Mouse (Mus musculus) midbrain, embryonic 12.5 days (tissue): ENCODE measurements around the gene Eddm3b. TPM values are rescaled to one million over a fixed set of nuclear protein-coding genes. Genes with fewer than 3 reads are reported as not detected.
"Not testable (repeated sequence)": the region's sequence is repeated elsewhere in the genome, so short reads cannot be mapped to it uniquely, and the experiment has no call there.

ENCODE experiments used
- ATAC-seq: fragments of 200-750 bp; cut with Nextera tagmentation; 2 replicates; pipeline ENCODE4 v1.8.0; 2017; ENCODE audit warnings: low read depth, moderate TSS enrichment, moderate library complexity; ENCODE audit not compliant: low FRiP score
- H3K27ac ChIP-seq: fragments of 300-500 bp; sonication (generic); replicated peaks from 2 replicates; pipeline ENCODE4 v1.5.1; 2016; ENCODE audit warnings: mild to moderate bottlenecking
- H3K27me3 ChIP-seq: fragments of 300-500 bp; sonication (generic); 2 replicates; pipeline ENCODE4 v1.6.1; 2016; ENCODE audit warnings: mild to moderate bottlenecking
- H3K36me3 ChIP-seq: fragments of 300-500 bp; sonication (generic); 2 replicates; pipeline ENCODE4 v1.6.1; 2016
- H3K4me1 ChIP-seq: fragments of 300-500 bp; sonication (generic); 2 replicates; pipeline ENCODE4 v1.6.1; 2016
- H3K4me2 ChIP-seq: fragments of 300-500 bp; sonication (generic); replicated peaks from 2 replicates; pipeline ENCODE4 v1.6.1; 2016; ENCODE audit warnings: mild to moderate bottlenecking, moderate library complexity
- H3K4me3 ChIP-seq: fragments of 300-500 bp; sonication (generic); 2 replicates; pipeline ENCODE4 v1.5.1; 2016; ENCODE audit warnings: mild to moderate bottlenecking
- H3K9ac ChIP-seq: fragments of 300-500 bp; sonication (generic); replicated peaks from 2 replicates; pipeline ENCODE4 v1.6.1; 2016; ENCODE audit warnings: mild to moderate bottlenecking, moderate library complexity
- H3K9me3 ChIP-seq: fragments of 300-500 bp; sonication (generic); 2 replicates; pipeline ENCODE4 v1.6.1; 2016; ENCODE audit warnings: mild to moderate bottlenecking
- WGBS: fragments of 180-500 bp; shearing (Covaris S2); methylation state at CpG from one replicate; pipeline ENCODE4 v1.1.7; 2016; 5-methylcytosine and 5-hydroxymethylcytosine counted together
- polyA plus RNA-seq: library from polyadenylated mRNA; unstranded; fragments of >200 nt; fragmentation: Nextera tagmentation; extraction: Ambion mirVana; gene quantifications from 2 replicates; pipeline ENCODE4 v1.2.1, GENCODE M21; 2016

Eddm3b gene
- polyA plus RNA-seq, 1 experiment from 2014 or later, result not detected

DNA sequence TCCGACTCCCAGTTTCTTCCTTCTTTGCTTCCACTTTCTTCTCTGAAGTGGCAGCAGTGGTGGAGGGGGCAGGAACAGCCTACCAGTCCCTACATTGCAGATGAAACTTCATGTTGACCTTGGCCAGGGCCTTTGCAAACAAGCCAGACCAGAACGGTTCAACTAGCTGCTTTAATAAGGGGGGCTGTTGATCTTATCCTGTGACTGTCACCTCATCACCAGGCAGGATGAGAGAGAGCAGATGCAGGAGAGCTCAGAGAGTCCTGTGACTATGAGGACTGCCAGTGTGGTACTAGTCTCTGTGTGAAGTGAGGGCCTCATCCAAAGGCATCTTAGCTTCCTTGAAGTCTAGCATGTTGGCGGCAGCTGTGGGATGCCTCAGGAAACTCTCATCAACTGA is 33.8 kb downstream of the Eddm3b start:
- H3K9ac ChIP-seq, result no peak overlapping the region
- H3K4me2 ChIP-seq, result no peak overlapping the region
- no peaks in the 10 kb centered on the region for H3K27me3 ChIP-seq
- H3K27ac ChIP-seq, result no peak overlapping the region
- 70% methylated on average over 3 of the region's 3 CpGs for WGBS
- H3K4me1 ChIP-seq, result peaks cover 6% of the 10 kb centered on the region; the same call in 1 of the 2 replicates
- H3K9me3 ChIP-seq, result no peaks in the 10 kb centered on the region
- no peak overlapping the region for H3K4me3 ChIP-seq
- no peak for ATAC-seq
- H3K36me3 ChIP-seq, result no peaks in the 10 kb centered on the region

DNA sequence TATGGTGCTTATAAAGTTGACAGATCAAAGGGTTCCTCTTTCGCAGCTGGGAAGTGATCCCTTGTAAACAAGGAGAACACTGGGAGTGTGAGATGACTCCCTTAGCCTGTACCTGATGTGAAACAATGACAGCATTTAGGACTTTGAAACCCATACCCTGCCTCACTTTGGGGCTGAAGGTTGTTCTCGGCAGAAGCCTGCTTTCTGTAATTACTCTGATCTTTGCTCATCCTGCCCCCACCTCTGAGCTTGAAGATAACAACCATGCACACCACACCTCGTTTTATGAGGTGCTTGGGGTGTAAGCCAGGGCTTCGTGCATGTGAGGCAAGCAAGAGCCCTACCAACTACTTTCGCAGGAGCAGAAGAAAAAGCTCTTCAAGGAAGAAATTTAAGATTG is 34.9 kb downstream of the Eddm3b start:
- Histone ChIP-seq H3K27me3 (no peaks in the 10 kb centered on the region), H3K4me2 (no peak overlapping the region), H3K4me3 (no peak overlapping the region), H3K36me3 (no peaks in the 10 kb centered on the region), H3K4me1 (peaks cover 6% of the 10 kb centered on the region; the same call in 1 of the 2 replicates), H3K9me3 (no peaks in the 10 kb centered on the region), H3K27ac (no peak overlapping the region), H3K9ac (no peak overlapping the region)
- 74% methylated on average over 5 of the region's 5 CpGs for WGBS
- ATAC-seq, result no peak

DNA sequence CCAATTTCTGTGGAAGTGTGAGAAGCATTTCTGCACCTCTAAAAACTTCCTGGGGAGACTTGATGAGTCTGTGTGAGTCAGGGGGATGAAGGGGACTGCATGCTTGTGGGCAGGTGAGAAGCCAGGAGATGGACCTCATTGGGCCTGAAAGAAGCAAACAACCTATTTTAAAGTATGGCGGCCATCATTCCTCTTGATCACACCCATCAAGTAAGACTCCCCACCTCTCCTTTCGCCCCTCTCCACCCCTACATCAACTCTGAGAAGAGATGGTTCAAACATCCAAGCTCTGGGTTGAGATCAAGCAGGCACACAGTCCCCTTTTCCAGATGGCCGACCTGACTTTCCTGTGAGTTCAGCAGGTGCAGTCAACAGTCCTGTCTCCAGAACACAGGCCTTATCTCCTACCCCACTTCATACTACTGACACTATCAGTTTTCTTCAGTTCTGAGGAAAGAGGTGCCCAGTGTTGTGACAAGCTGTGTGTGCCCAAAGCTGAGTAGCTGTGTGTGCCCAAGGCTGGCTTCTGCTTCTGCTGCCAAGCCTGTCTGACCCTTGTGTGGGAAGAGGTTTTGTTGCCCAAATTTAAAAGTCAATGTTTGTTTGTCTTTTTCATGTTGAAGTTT is 36.1 kb downstream of the Eddm3b start:
- no peak for ATAC-seq
- H3K27me3 ChIP-seq, result no peaks in the 10 kb centered on the region
- 93% methylated on average over 3 of the region's 3 CpGs for WGBS
- no peaks in the 10 kb centered on the region for H3K9me3 ChIP-seq
- no peak overlapping the region for H3K9ac ChIP-seq
- H3K4me3 ChIP-seq, result no peak overlapping the region
- H3K27ac ChIP-seq, result no peak overlapping the region
- H3K4me1 ChIP-seq, result peaks cover 6% of the 10 kb centered on the region; the same call in 1 of the 2 replicates
- no peak overlapping the region for H3K4me2 ChIP-seq
- no peaks in the 10 kb centered on the region for H3K36me3 ChIP-seq

DNA sequence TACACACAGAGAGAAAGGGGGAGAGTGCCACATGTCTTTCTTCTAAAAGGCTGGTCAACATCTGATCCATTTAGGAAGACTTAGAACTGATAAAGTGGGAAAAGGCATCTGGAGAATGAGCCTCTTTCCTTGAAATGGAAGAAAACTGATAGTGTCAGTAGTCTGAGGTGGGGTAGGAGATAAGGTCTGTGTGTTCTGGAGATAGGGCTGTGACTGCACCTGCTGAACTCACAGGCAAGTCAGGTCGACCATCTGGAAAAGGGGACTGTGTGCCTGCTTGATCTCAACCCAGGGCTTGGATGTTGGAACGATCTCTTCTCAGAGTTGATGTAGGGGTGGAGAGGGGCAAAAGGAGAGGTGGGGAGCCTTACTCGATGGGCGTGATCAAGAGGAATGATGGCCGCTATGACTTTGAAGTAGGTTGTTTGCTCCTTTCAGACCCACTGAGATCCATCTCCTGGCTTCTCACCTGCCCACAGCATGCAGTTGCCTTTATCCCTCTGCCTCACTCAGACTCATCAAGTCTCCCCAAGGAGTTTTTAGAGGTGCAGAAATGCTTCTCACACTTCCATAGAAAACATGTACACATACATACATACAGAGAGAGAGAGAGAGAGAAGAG is 38.1 kb downstream of the Eddm3b start:
- no peak for ATAC-seq
- Histone ChIP-seq H3K9me3 (no peaks in the 10 kb centered on the region), H3K27me3 (no peaks in the 10 kb centered on the region), H3K4me1 (no peaks in the 10 kb centered on the region), H3K4me3 (no peak overlapping the region), H3K27ac (no peak overlapping the region), H3K4me2 (no peak overlapping the region), H3K9ac (no peak overlapping the region), H3K36me3 (no peaks in the 10 kb centered on the region)
- 77% methylated on average over 5 of the region's 5 CpGs for WGBS

DNA sequence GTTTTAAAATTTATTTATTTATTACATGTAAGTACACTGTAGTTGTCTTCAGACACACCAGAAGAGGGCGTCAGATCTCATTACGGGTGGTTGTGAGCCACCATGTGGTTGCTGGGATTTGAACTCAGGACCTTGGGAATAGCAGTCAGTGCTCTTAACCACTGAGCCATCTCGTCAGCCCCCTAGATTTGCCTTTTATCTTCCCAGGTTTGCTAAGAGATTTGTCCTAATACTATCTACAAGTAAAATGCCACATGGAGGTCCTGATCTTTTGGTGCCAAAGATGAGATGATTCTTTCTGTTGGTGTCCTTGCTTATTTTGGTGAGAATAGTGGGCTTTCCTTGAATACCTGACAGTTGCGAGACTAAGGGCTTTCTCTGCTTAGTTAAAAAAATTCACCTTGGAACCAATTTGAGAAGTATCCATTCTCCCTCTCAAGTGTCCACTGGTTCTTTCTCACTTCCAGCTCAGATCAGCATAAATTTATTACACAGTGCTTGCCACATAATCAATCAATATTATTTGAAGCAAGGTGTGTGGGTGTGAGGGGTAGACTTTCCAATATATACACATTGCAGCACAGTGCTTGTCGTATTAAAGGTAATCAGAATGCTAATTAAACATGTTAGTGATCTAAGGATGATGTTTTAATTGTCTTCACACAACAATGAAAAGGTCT is 42.0 kb downstream of the Eddm3b start:
- H3K4me1 ChIP-seq, result no peaks in the 10 kb centered on the region
- no peaks in the 10 kb centered on the region for H3K27me3 ChIP-seq
- no peak overlapping the region for H3K9ac ChIP-seq
- no peak overlapping the region for H3K4me3 ChIP-seq
- WGBS, result 88% methylated on average over 5 of the region's 5 CpGs
- ATAC-seq, result no peak
- H3K36me3 ChIP-seq, result no peaks in the 10 kb centered on the region
- H3K4me2 ChIP-seq, result no peak overlapping the region
- H3K9me3 ChIP-seq, result no peaks in the 10 kb centered on the region
- no peak overlapping the region for H3K27ac ChIP-seq

DNA sequence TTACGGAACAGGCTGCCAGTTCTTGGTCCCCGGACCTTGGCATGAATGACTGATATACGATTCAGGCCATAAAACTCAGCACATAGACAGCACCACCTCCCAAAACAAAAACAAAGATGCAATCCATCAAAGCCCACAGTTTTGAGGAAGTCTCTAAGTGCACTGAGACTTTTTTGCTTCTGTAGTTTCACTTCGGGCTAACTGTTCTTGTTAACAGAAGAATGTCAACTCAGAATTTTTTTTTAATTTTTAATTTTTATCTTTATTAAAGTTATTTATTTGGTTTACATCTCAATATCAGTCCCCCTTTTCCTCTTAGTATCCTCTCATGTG is 42.5 kb downstream of the Eddm3b start:
- H3K27me3 ChIP-seq, result no peaks in the 10 kb centered on the region
- 85% methylated on average over 4 of the region's 4 CpGs for WGBS
- no peak overlapping the region for H3K9ac ChIP-seq
- H3K36me3 ChIP-seq, result no peaks in the 10 kb centered on the region
- H3K4me1 ChIP-seq, result no peaks in the 10 kb centered on the region
- no peak for ATAC-seq
- H3K4me2 ChIP-seq, result no peak overlapping the region
- no peak overlapping the region for H3K4me3 ChIP-seq
- H3K27ac ChIP-seq, result no peak overlapping the region
- H3K9me3 ChIP-seq, result no peaks in the 10 kb centered on the region

DNA sequence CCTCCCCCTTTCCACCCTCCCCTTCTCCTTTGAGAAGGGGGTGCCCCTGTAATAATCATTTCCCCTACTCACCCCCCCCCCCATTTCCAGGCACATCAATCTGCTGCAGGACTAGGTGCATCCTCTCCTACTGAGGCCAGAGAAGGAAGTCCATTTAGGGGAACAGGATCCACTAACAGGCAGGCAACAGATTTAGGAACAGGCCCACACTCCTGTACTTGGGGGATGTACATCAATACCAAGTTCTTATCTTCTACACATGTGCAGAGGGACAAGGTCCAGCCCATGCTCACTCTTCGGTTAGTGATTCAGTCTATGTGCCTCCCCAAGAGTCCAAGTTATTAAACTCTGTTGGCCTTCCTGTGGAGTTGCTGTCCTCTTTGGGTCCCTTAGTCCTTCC is 42.8 kb downstream of the Eddm3b start:
- Histone ChIP-seq H3K36me3 (no peaks in the 10 kb centered on the region), H3K9ac (no peak overlapping the region), H3K9me3 (no peaks in the 10 kb centered on the region), H3K4me2 (no peak overlapping the region), H3K27ac (no peak overlapping the region), H3K4me1 (no peaks in the 10 kb centered on the region), H3K27me3 (no peaks in the 10 kb centered on the region), H3K4me3 (no peak overlapping the region)
- 100% methylated on average over 1 of the region's 1 CpGs for WGBS
- no peak for ATAC-seq

DNA sequence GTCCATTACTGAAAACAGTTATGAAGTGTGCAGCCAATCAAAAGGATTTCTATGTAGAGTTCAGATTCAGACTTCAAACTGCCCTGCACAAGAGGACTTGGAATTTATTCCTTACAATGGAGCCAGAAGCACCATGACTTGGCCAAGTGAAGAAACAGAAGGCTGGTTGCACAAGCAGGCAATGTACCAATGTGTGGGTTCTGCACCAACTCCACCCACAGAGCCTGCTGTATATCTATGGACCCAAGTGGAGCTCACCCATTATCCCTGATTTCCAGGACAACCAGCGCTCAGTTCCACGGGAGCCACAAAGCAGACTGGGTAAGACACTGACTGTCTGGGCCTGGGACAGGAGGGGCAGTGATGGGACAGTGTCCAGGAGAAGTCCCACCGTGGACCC is 47.8 kb downstream of the Eddm3b start, which contains the start of gene Rnase2b:
TSS of gene Rnase2b (plus strand) at position 285 of the 400 bp plus-strand sequence.
- not testable (repeated sequence) for ATAC-seq, H3K4me3 ChIP-seq, H3K4me2 ChIP-seq, H3K27ac ChIP-seq, H3K36me3 ChIP-seq, H3K9ac ChIP-seq, H3K4me1 ChIP-seq, H3K9me3 ChIP-seq, H3K27me3 ChIP-seq
- WGBS, result 88% methylated on average over 3 of the region's 3 CpGs

DNA sequence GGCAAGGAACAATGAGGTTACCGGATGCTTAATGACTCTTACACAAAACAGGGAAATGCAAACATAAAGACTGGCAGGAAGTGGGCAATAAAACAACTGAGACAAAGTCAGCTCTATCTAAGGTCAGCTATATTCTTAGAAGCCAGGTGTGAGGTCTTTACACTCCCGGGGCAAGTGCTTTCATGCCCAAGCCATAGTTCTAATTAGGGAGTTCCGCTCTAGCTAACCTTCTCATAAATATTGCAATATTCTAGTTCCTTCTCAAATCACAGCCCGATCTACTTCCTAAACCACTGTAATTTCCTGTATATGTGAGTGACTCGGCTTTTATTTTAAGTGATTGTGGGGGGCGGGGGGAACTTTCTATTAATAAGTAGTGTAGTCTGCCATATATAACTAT is 49.1 kb downstream of the Eddm3b start:
- not testable (repeated sequence) for H3K9ac ChIP-seq, H3K4me1 ChIP-seq, H3K4me3 ChIP-seq, H3K27me3 ChIP-seq, H3K27ac ChIP-seq, H3K9me3 ChIP-seq, H3K36me3 ChIP-seq, H3K4me2 ChIP-seq, ATAC-seq
- 96% methylated on average over 6 of the region's 6 CpGs for WGBS

DNA sequence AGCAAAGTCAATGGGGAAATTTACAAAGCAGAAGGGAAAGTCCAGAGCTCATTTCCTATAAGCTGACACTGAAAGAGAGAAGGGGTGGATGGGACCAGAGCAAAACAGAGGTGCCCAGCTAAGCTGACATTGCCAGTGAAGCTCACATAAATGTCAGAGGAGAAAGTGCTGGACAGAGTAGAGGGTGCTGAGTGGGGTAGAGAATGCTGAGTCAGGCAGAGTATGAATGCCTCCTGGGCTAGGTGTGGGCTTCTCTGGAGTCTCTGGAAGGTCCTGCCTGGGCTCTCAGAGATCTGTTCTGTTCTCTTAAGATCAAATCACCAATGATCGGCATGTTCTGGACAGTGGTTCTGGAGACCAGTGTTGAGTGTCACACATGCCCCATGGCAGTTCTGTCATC is 51.2 kb downstream of the Eddm3b start:
- H3K4me3 ChIP-seq, result no peak overlapping the region
- no peak overlapping the region for H3K27ac ChIP-seq
- no peaks in the 10 kb centered on the region for H3K36me3 ChIP-seq
- no peaks in the 10 kb centered on the region for H3K9me3 ChIP-seq
- H3K4me2 ChIP-seq, result no peak overlapping the region
- H3K9ac ChIP-seq, result no peak overlapping the region
- no peak for ATAC-seq
- WGBS, result 100% methylated on average over 1 of the region's 1 CpGs
- H3K4me1 ChIP-seq, result no peaks in the 10 kb centered on the region
- no peaks in the 10 kb centered on the region for H3K27me3 ChIP-seq

DNA sequence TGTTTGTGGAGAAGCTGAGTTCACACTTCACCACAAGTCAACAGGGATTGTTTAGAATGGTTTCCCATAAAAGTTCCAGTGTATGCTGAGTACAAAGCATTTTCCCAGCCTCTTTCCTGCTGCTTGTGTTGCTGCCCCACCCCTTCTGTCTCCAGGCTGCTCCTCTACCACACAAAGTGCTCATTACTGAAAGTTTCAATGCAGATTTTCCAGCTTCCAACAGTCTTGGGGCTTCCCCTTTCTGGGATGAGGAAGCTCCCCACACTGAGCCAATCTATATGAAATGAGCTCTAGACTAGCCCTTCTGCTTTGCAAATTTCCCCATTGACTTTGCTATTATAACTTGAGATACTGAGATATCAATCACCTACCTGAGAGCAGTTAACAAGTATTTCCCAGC is 51.8 kb downstream of the Eddm3b start:
- Histone ChIP-seq H3K4me3 (no peak overlapping the region), H3K9me3 (no peaks in the 10 kb centered on the region), H3K4me1 (no peaks in the 10 kb centered on the region), H3K27me3 (no peaks in the 10 kb centered on the region), H3K4me2 (no peak overlapping the region), H3K9ac (no peak overlapping the region), H3K27ac (no peak overlapping the region), H3K36me3 (no peaks in the 10 kb centered on the region)
- ATAC-seq, result no peak
